Mouse (Mus musculus): Measurements from ENCODE around the gene Inka2. TPM values are rescaled to one million over a fixed set of nuclear protein-coding genes. Genes with fewer than 3 reads are reported as not detected.
"Not testable (repeated sequence)": the region's sequence is repeated elsewhere in the genome, so short reads cannot be mapped to it uniquely, and the experiment has no call there.

The Inka2 gene
- polyA plus RNA-seq, 1 experiment from 2014 or later = 5.2 TPM

DNA sequence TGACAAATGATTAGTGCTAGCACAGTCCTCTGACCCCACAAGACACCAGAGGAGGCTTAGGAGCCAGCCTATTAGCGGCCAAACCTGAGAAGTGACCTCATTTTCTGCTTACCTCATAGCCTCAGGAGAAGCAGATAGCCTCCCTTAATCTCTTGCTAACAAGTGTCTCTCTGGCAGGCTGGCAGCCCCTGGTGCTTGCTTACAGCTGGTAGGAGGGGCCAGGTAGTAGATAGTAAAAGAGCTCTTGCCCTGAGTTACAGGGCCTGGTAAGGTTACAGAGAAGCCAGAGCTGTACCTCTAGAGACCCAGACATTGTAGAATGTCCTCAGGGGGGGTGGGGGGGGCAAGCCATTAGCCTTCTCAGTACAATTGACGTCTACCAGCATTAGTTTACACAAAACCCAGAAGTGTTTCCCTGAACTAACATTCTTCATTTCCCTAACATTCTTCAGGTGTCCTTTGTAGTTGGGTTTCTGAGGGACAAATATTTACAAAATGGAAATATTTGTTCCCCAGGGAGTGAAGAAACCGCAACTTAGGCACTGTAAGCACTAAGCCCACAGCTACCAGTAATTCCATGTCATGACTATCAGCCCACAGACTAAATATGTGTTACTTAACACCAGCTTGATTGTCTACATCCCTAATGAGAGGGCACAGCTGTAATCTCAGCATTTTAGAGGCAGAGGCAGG, 5.0 kb upstream of the Inka2 start:
- no peak for ATAC-seq (ENCODE audit: insufficient number of reproducible peaks, low FRiP score, low TSS enrichment, low read depth)
- H3K4me3 ChIP-seq (replicated peaks) = no peak overlapping the region
- H3K9ac ChIP-seq = no peak overlapping the region
- no peaks in the 10 kb centered on the region for H3K36me3 ChIP-seq
- peaks cover 17% of the 10 kb centered on the region; the same call in 1 of the 2 replicates for H3K4me1 ChIP-seq
- no peaks in the 10 kb centered on the region for H3K9me3 ChIP-seq (replicated peaks)
- no peak overlapping the region for H3K27ac ChIP-seq (replicated peaks)
- WGBS = 45% methylated on average over 3 of the region's 3 CpGs
- no peaks in the 10 kb centered on the region for H3K27me3 ChIP-seq
- no peak overlapping the region for H3K4me2 ChIP-seq (replicated peaks)

DNA sequence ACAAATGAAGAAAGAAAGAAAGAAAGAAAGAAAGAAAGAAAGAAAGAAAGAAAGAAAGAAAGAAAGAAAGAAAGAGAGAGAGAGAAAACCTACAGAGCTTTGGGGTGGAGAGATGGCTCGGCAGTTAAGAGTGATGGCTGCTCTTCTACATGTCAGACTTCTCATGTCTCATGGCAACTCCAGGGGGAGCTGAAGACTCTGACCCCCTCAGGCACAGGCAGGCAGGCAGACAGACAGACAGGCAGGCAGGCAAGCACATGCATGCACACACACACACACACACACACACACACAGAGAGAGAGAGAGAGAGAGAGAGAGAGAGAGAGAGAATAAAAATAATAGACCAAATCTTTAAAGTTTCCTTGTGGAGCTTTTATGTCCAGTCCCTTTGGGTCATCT, 3.6 kb upstream of the Inka2 start:
- not testable (repeated sequence) for H3K9ac ChIP-seq; H3K4me2 ChIP-seq (replicated peaks); ATAC-seq (ENCODE audit: insufficient number of reproducible peaks, low FRiP score, low TSS enrichment, low read depth); H3K9me3 ChIP-seq (replicated peaks); H3K27me3 ChIP-seq; H3K27ac ChIP-seq (replicated peaks); H3K4me3 ChIP-seq (replicated peaks); H3K36me3 ChIP-seq
- peaks cover 26% of the 10 kb centered on the region for H3K4me1 ChIP-seq
- WGBS = 25% methylated on average over 1 of the region's 1 CpGs

DNA sequence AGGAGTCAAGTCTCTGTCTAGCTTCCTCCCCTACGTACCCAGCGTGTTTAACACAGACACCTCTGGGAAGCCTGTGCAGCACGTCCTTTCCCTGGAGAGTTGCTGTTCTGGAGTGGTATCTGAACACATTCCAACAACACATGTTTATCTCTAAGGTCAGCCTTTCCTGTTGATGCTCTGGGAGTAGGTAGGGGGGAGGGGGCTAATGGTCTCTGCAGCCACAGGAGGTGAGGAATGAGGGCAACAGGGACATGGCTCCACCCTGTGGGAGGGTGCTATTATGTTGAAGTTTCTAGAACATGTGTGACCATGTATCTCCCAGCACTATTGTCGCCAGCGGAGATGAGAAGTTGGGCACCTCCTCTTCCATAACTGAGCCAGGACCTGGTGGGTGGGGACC, 3.0 kb upstream of the Inka2 start:
- 42% methylated on average over 5 of the region's 5 CpGs for WGBS
- H3K27me3 ChIP-seq = peaks cover 6% of the 10 kb centered on the region
- no peak for ATAC-seq (ENCODE audit: insufficient number of reproducible peaks, low FRiP score, low TSS enrichment, low read depth)

DNA sequence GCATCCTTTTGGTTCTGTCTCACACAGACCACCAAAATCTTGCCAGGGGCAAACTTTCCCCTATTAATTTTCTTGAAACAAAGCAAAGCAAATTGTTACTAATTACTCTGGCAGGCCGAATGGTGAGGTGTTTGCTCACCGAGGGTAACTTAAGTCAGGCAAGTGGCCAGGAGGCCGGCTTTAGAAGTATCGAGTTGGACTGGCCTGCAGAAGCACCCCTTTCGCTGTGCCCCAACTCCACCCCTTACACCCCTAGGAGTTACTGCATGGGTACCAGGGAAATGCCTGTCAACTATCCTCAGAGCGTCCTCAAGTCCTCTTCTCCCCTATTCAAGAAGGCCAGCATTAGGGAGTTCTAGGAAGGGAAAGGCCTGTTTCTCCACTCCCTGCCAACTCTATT, 828 bp upstream of the Inka2 start:
- Histone ChIP-seq H3K4me1 (peaks cover 25% of the 10 kb centered on the region), H3K9ac (no peak overlapping the region), H3K9me3 (replicated peaks) (no peaks in the 10 kb centered on the region), H3K27me3 (peaks cover 13% of the 10 kb centered on the region), H3K36me3 (no peaks in the 10 kb centered on the region), H3K4me2 (replicated peaks) (peak overlapping the region; percentile 96), H3K27ac (replicated peaks) (no peak overlapping the region), H3K4me3 (replicated peaks) (no peak overlapping the region)
- ATAC-seq (ENCODE audit: insufficient number of reproducible peaks, low FRiP score, low TSS enrichment, low read depth) = no peak
- 47% methylated on average over 6 of the region's 6 CpGs for WGBS

More for the DNA sequence above, 3.0 kb upstream of the Inka2 start:
- Histone ChIP-seq H3K4me1 (peaks cover 25% of the 10 kb centered on the region), H3K9me3 (replicated peaks) (no peaks in the 10 kb centered on the region), H3K27ac (replicated peaks) (no peak overlapping the region), H3K36me3 (no peaks in the 10 kb centered on the region), H3K4me2 (replicated peaks) (no peak overlapping the region), H3K9ac (no peak overlapping the region), H3K4me3 (replicated peaks) (no peak overlapping the region)

DNA sequence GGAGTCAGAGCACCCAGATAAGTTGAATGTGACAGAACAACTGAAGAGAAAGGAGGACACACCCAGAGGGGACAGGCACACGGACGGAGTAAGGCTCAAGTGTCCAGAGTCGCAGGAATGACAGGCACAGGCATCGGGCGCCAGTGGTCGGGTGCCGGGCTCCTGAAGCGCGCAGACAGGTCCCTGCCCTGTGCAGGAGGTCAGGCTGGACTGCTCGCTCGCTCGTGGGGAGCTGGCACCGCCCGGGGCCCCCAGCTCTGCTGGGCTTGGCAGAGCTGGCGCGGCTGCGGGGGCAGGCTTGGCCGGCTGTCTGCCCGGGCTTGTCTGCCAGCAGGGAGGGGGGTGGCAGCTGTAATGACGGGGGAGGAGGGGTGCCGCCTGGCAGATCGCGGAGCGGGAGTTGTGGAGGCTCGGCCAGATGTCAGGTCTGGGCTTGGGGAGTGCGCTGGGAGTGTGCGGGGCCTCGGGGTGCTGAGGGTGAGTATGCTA, 706 bp downstream of the Inka2 start:
- Histone ChIP-seq H3K4me2 (replicated peaks) (peak overlapping the region; percentile 96), H3K27me3 (peaks cover 13% of the 10 kb centered on the region), H3K4me3 (replicated peaks) (peak overlapping the region; percentile 57), H3K27ac (replicated peaks) (peak overlapping the region; percentile 72), H3K9me3 (replicated peaks) (no peaks in the 10 kb centered on the region), H3K36me3 (no peaks in the 10 kb centered on the region), H3K4me1 (peaks cover 28% of the 10 kb centered on the region), H3K9ac (peak overlapping the region; percentile 34)
- ATAC-seq (ENCODE audit: insufficient number of reproducible peaks, low FRiP score, low TSS enrichment, low read depth) = peak; percentile 68
- 1% methylated on average over 28 of the region's 28 CpGs for WGBS

DNA sequence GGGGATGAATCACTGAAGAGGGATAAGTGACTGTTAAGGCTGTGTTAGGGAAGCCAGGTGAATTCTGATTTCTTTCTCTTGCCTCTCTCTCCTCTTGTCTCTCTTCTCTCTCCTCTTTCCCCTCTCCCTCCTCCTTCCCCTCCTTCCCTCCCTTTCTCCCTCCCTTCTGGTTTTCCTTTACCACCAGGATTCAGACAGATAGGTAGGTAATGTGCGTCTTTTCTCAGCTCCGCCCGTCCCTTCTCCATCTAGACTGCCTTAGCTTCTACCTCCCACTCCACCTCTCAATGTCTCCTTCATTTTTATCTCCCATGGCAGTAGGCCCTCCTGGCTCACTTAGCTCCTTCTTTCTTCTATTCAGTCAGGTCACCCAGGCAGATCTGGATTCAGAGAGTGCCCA, 1.2 kb downstream of the Inka2 start:
- H3K36me3 ChIP-seq = no peaks in the 10 kb centered on the region
- H3K9ac ChIP-seq = peak overlapping the region; percentile 34
- peaks cover 32% of the 10 kb centered on the region for H3K4me1 ChIP-seq
- H3K27ac ChIP-seq (replicated peaks) = peak overlapping the region; percentile 72
- peak overlapping the region; percentile 96 for H3K4me2 ChIP-seq (replicated peaks)
- peak overlapping the region; percentile 57 for H3K4me3 ChIP-seq (replicated peaks)
- H3K9me3 ChIP-seq (replicated peaks) = no peaks in the 10 kb centered on the region
- 9% methylated on average over 3 of the region's 3 CpGs for WGBS
- H3K27me3 ChIP-seq = peaks cover 13% of the 10 kb centered on the region
- ATAC-seq (ENCODE audit: insufficient number of reproducible peaks, low FRiP score, low TSS enrichment, low read depth) = no peak

DNA sequence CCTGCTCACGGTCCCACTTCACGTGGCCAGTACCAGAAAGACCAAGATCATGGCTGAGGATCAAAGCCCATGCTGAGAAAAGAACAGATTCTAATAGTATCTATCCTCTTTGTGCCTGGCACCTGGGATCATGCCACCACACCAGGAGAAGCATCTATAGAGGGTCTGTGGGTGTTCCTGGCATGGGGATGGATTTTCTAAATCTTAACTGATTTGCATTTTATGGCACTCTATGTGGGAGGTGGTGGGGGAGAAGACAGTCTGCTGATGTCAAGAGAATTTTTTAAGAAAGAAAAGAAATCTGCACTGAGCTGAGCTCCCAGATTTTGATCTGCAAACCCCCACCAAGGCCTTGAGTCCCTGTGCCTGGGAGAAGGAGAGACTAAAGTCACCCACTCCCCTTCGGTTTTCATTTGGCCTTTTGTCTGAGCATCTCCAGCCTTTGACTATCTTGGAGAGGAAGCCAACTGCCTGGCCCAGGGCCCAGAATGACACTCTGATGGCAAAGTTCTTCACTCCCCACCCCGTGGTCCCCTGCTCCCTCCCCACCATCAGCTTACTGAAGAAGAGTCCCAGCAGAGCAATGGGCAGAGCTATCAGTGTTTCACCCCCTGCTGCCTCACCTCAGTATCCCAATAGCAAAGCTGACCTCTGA, 2.1 kb downstream of the Inka2 start:
- H3K4me3 ChIP-seq (replicated peaks) = peak overlapping the region; percentile 57
- peaks cover 34% of the 10 kb centered on the region for H3K4me1 ChIP-seq
- H3K27me3 ChIP-seq = peaks cover 13% of the 10 kb centered on the region
- no peaks in the 10 kb centered on the region for H3K9me3 ChIP-seq (replicated peaks)
- no peak for ATAC-seq (ENCODE audit: insufficient number of reproducible peaks, low FRiP score, low TSS enrichment, low read depth)
- no peak overlapping the region for H3K9ac ChIP-seq
- H3K4me2 ChIP-seq (replicated peaks) = peak overlapping the region; percentile 96
- 0 out of 2 replicates have a peak overlapping the region, but pooled peaks have one; percentile 2 for H3K27ac ChIP-seq (replicated peaks)
- H3K36me3 ChIP-seq = no peaks in the 10 kb centered on the region
- 39% methylated on average over 4 of the region's 4 CpGs for WGBS

DNA sequence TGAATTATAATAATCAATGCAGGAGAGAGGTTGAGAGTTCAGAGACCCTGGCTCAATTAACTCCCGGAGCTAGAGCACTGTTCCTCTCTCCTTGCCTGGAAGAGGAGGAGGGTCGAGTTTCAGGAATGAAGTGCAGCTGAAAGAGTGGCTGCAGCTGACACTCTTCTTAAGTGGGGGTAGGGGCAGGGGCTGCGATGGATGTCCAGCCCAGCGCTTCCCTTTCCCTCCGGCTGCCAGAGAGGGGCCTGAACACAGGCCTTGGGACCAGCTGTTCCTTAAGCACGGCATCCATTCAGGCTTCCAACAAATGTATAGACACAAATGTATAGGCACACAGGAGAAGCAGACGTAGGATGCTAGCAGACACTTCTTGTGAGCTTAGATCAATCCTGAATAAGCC, 3.2 kb downstream of the Inka2 start:
- H3K27ac ChIP-seq (replicated peaks) = no peak overlapping the region; the same call in 1 of the 2 replicates

DNA sequence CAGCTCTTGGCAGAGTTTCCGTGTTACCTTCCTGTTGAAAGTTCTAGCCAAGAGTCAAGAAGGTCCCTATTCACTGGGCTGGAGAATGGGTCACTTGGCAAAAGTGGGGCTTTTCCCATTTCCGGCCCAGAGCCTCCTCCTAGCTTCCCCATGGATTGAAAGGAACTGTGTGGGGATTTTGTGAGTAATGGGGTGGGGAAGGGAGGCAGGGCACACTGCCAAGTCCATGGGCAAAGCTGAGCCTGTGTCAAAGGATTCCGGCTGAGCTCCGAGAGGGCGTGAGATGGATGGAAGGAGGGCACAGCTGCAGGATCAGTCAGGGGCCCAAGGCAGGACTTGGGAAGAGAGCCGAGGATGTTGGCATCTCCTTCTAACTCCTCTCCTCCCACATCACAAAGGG, 5.8 kb downstream of the Inka2 start:
- WGBS = 49% methylated on average over 6 of the region's 6 CpGs
- no peak overlapping the region for H3K4me2 ChIP-seq (replicated peaks)
- H3K27me3 ChIP-seq = peaks cover 13% of the 10 kb centered on the region
- H3K9ac ChIP-seq = no peak overlapping the region
- H3K36me3 ChIP-seq = no peaks in the 10 kb centered on the region
- H3K27ac ChIP-seq (replicated peaks) = no peak overlapping the region
- no peak overlapping the region for H3K4me3 ChIP-seq (replicated peaks)
- no peak for ATAC-seq (ENCODE audit: insufficient number of reproducible peaks, low FRiP score, low TSS enrichment, low read depth)
- H3K9me3 ChIP-seq (replicated peaks) = no peaks in the 10 kb centered on the region
- H3K4me1 ChIP-seq = peaks cover 32% of the 10 kb centered on the region

More for the DNA sequence above, 3.2 kb downstream of the Inka2 start:
- H3K9ac ChIP-seq = no peak overlapping the region
- no peaks in the 10 kb centered on the region for H3K9me3 ChIP-seq (replicated peaks)
- no peak for ATAC-seq (ENCODE audit: insufficient number of reproducible peaks, low FRiP score, low TSS enrichment, low read depth)
- no peaks in the 10 kb centered on the region for H3K36me3 ChIP-seq
- H3K4me3 ChIP-seq (replicated peaks) = no peak overlapping the region
- H3K4me1 ChIP-seq = peaks cover 34% of the 10 kb centered on the region
- 22% methylated on average over 7 of the region's 7 CpGs for whole genome bisulfite sequencing
- peaks cover 13% of the 10 kb centered on the region for H3K27me3 ChIP-seq
- no peak overlapping the region for H3K4me2 ChIP-seq (replicated peaks)

DNA sequence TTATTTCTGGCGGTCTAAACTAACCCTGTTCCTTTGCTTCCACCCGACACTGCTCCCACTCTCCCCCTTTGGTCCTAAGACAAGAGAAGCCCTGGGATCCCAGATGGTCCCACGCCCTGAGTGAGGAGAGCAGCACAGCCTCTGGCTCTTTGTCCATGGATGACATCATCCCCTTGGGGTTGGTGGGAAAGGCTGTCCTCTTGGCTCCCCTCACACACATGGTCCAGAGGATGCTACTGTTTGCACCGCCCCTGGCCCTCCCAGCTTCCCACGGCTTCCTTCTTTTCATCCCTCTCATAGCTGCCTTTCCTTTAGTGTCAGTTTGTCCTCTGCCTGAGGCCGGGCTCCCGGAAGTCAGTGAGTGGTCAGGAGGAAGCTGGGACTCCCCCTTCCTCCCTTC, 7.3 kb downstream of the Inka2 start:
- 59% methylated on average over 7 of the region's 7 CpGs for WGBS
- Histone ChIP-seq H3K4me3 (replicated peaks) (no peak overlapping the region), H3K4me2 (replicated peaks) (no peak overlapping the region), H3K27ac (replicated peaks) (no peak overlapping the region), H3K27me3 (peaks cover 5% of the 10 kb centered on the region; the same call in 1 of the 2 replicates), H3K9me3 (replicated peaks) (no peaks in the 10 kb centered on the region), H3K9ac (no peak overlapping the region), H3K4me1 (peaks cover 22% of the 10 kb centered on the region), H3K36me3 (no peaks in the 10 kb centered on the region)
- no peak for ATAC-seq (ENCODE audit: insufficient number of reproducible peaks, low FRiP score, low TSS enrichment, low read depth)

DNA sequence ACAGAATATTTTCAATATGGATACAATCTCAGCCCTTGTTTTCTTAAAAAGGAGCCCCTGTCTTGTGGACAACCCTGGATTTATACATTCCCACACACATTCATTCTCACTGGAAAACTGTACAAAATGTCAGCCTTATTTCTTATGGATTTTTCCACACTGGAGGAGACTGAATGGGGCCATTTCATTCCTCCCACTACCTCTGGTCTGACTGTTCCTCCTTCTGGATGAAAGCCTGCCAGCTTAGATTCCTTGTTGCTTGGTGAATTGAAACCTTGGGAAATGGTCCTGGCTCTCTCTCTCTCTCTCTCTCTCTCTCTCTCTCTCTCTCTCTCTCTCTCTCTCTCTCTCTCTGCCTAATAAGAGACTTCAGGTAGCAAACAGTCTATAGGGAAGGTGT, 8.4 kb downstream of the Inka2 start:
- no peak overlapping the region for H3K4me3 ChIP-seq (replicated peaks)
- H3K4me1 ChIP-seq = peaks cover 19% of the 10 kb centered on the region
- no peaks in the 10 kb centered on the region for H3K36me3 ChIP-seq
- no peaks in the 10 kb centered on the region for H3K27me3 ChIP-seq
- H3K9me3 ChIP-seq (replicated peaks) = no peaks in the 10 kb centered on the region
- H3K4me2 ChIP-seq (replicated peaks) = no peak overlapping the region
- no peak for ATAC-seq (ENCODE audit: insufficient number of reproducible peaks, low FRiP score, low TSS enrichment, low read depth)
- H3K9ac ChIP-seq = no peak overlapping the region
- H3K27ac ChIP-seq (replicated peaks) = no peak overlapping the region

Data from embryonic facial prominence, embryonic 15.5 days (tissue).